Mouse (Mus musculus) E14TG2a.4 (cell line): ENCODE measurements at regions not wholly inside any gene's neighbourhood (a gene's known extent, or its start where the extent isn't known, plus 50 kb on each side); places are given as distances from the start of the nearest gene placed in this dataset.

ENCODE experiments used
- CTCF ChIP-seq: conservative IDR thresholded peaks from 2 replicates; pipeline ENCODE4 v1.5.1; 2014; ENCODE audit warnings: low read length
- NANOG ChIP-seq: IDR thresholded peaks from 2 replicates; pipeline ENCODE4 v1.6.1; 2014; ENCODE audit warnings: borderline replicate concordance, low read length, mixed read lengths
- POU5F1 ChIP-seq: IDR thresholded peaks from 2 replicates; pipeline ENCODE4 v1.6.1; 2014; ENCODE audit warnings: low read length, borderline replicate concordance

GRCm38 (mm10) chr17:4328810-4329209 lies 632.7 kb upstream of the Nox3 start:
- no peak for TF ChIP-seq CTCF
- TF ChIP-seq POU5F1: no peak
- no peak for TF ChIP-seq NANOG
